Mouse (Mus musculus) forebrain, embryonic 10.5 days (tissue): ENCODE data around the gene Nr1i3. TPM values are rescaled to one million over a fixed set of nuclear protein-coding genes. Genes with fewer than 3 reads are reported as not detected.
"Not testable (repeated sequence)": the region's sequence is repeated elsewhere in the genome, so short reads cannot be mapped to it uniquely, and the experiment has no call there.

Experiments
- DNase-seq: peaks from one replicate; pipeline ENCODE4 v3.0.0-alpha.2; 2017; ENCODE audit warnings: low spot score; ENCODE audit errors: extremely low spot score
- H3K27ac ChIP-seq: fragments of 300-500 bp; sonication (generic); 2 replicates; pipeline ENCODE4 v1.5.1; 2016; ENCODE audit warnings: mild to moderate bottlenecking
- H3K27me3 ChIP-seq: fragments of 300-500 bp; sonication (generic); 2 replicates; pipeline ENCODE4 v1.6.1; 2016; ENCODE audit warnings: mild to moderate bottlenecking; ENCODE audit not compliant: poor library complexity, severe bottlenecking
- H3K36me3 ChIP-seq: fragments of 300-500 bp; sonication (generic); replicated peaks from 2 replicates; pipeline ENCODE4 v1.6.1; 2016; ENCODE audit warnings: mild to moderate bottlenecking, moderate library complexity
- H3K4me1 ChIP-seq: fragments of 300-500 bp; sonication (generic); 2 replicates; pipeline ENCODE4 v1.6.1; 2016
- H3K4me3 ChIP-seq: fragments of 300-500 bp; sonication (generic); 2 replicates; pipeline ENCODE4 v1.5.1; 2016; ENCODE audit warnings: mild to moderate bottlenecking, moderate library complexity
- H3K9me3 ChIP-seq: fragments of 300-500 bp; sonication (generic); 2 replicates; pipeline ENCODE4 v1.6.1; 2016; ENCODE audit warnings: mild to moderate bottlenecking, moderate library complexity
- WGBS: fragments of 180-500 bp; shearing (Covaris S2); methylation state at CpG from one replicate; pipeline ENCODE4 v1.1.7; 2016; 5-methylcytosine and 5-hydroxymethylcytosine counted together
- polyA plus RNA-seq: library from polyadenylated mRNA; unstranded; fragments of >200 nt; fragmentation: Nextera tagmentation; extraction: Ambion mirVana; gene quantifications from 2 replicates; pipeline ENCODE4 v1.2.1, GENCODE M21; 2016

Gene Nr1i3
- polyA plus RNA-seq, 1 experiment from 2014 or later = 0.24 TPM

GRCm38 (mm10) chr1:171239992-171240744, 26.4 kb downstream of the Nr1i3 start:
- Histone ChIP-seq H3K4me3 (no peak overlapping the region), H3K27ac (no peak overlapping the region), H3K36me3 (peaks cover 98% of the 10 kb centered on the region), H3K9me3 (no peaks in the 10 kb centered on the region), H3K27me3 (no peaks in the 10 kb centered on the region), H3K4me1 (peaks cover 4% of the 10 kb centered on the region; the same call in 1 of the 2 replicates)
- 85% methylated on average over 15 of the region's 15 CpGs for WGBS
- no peak for DNase-seq

GRCm38 (mm10) chr1:171240911-171241310, 27.1 kb downstream of the Nr1i3 start:
- Histone ChIP-seq H3K4me1 (peaks cover 11% of the 10 kb centered on the region), H3K36me3 (peaks cover 97% of the 10 kb centered on the region), H3K27me3 (no peaks in the 10 kb centered on the region), H3K27ac (no peak overlapping the region), H3K4me3 (no peak overlapping the region), H3K9me3 (no peaks in the 10 kb centered on the region)
- DNase-seq = no peak
- WGBS = 92% methylated on average over 10 of the region's 10 CpGs

- H3K27ac ChIP-seq, H3K4me3 ChIP-seq, H3K27me3 ChIP-seq, DNase-seq, H3K9me3 ChIP-seq: not testable (repeated sequence)
- Histone ChIP-seq H3K4me1 (peaks cover 17% of the 10 kb centered on the region), H3K36me3 (peaks cover 87% of the 10 kb centered on the region)
- 84% methylated on average over 12 of the region's 12 CpGs for WGBS
Observed at GRCm38 (mm10) chr1:171241952-171242351, 28.2 kb downstream of the Nr1i3 start.

- Histone ChIP-seq H3K36me3 (peaks cover 53% of the 10 kb centered on the region), H3K27me3 (no peaks in the 10 kb centered on the region), H3K4me1 (peaks cover 45% of the 10 kb centered on the region), H3K4me3 (peak overlapping the region; percentile 84; the same call in 1 of the 2 replicates), H3K9me3 (no peaks in the 10 kb centered on the region), H3K27ac (no peak overlapping the region)
- DNase-seq = no peak
- 92% methylated on average over 8 of the region's 8 CpGs for WGBS
Observed at GRCm38 (mm10) chr1:171245353-171245752, 31.6 kb downstream of the Nr1i3 start.

- peaks cover 60% of the 10 kb centered on the region for H3K4me1 ChIP-seq
- peak overlapping the region; percentile 84 for H3K4me3 ChIP-seq
- H3K36me3 ChIP-seq = peaks cover 38% of the 10 kb centered on the region
- DNase-seq = peak; percentile 99
- peaks cover 5% of the 10 kb centered on the region for H3K27me3 ChIP-seq
- H3K9me3 ChIP-seq = no peaks in the 10 kb centered on the region
- H3K27ac ChIP-seq = peak overlapping the region; percentile 95
- under 1% methylated on average over 41 of the region's 41 CpGs for WGBS
Observed at GRCm38 (mm10) chr1:171246709-171247452, 33.1 kb downstream of the Nr1i3 start.

- Histone ChIP-seq H3K27ac (peak overlapping the region; percentile 95), H3K36me3 (peaks cover 32% of the 10 kb centered on the region), H3K27me3 (peaks cover 5% of the 10 kb centered on the region), H3K9me3 (no peaks in the 10 kb centered on the region), H3K4me3 (peak overlapping the region; percentile 84), H3K4me1 (peaks cover 66% of the 10 kb centered on the region)
- 16% methylated on average over 13 of the region's 13 CpGs for WGBS
- no peak for DNase-seq
Observed at GRCm38 (mm10) chr1:171247453-171247841, 33.7 kb downstream of the Nr1i3 start.

- DNase-seq = no peak
- peaks cover 71% of the 10 kb centered on the region for H3K4me1 ChIP-seq
- H3K36me3 ChIP-seq = peaks cover 32% of the 10 kb centered on the region
- 37% methylated on average over 4 of the region's 4 CpGs for WGBS
- H3K27me3 ChIP-seq = peaks cover 10% of the 10 kb centered on the region
- peak overlapping the region; percentile 95 for H3K27ac ChIP-seq
- peak overlapping the region; percentile 84 for H3K4me3 ChIP-seq
- H3K9me3 ChIP-seq = no peaks in the 10 kb centered on the region
Observed at GRCm38 (mm10) chr1:171247916-171248315, 34.1 kb downstream of the Nr1i3 start.

GRCm38 (mm10) chr1:171248386-171249226, 34.8 kb downstream of the Nr1i3 start:
- no peak for DNase-seq
- WGBS = 31% methylated on average over 3 of the region's 3 CpGs
- H3K4me1 ChIP-seq = peaks cover 77% of the 10 kb centered on the region

GRCm38 (mm10) chr1:171249913-171250600, 36.3 kb downstream of the Nr1i3 start, which contains the start of gene Adamts4:
TSS of gene Adamts4 (plus strand) at chr1:171250421.
- peak within 1 kb of the TSS; percentile 95 for H3K27ac ChIP-seq
- peak within 1 kb of the TSS; percentile 53 for H3K4me3 ChIP-seq
- DNase-seq = peak; percentile 54
- H3K4me1 ChIP-seq = peaks cover 77% of the 10 kb centered on the region
- H3K36me3 ChIP-seq = peaks cover 30% of the 10 kb centered on the region
- 12% methylated on average over 5 of the region's 5 CpGs for WGBS
- H3K27me3 ChIP-seq = peaks cover 14% of the 10 kb centered on the region
- no peaks in the 10 kb centered on the region for H3K9me3 ChIP-seq

More at GRCm38 (mm10) chr1:171248386-171249226, 34.8 kb downstream of the Nr1i3 start:
- Histone ChIP-seq H3K27ac (peak overlapping the region; percentile 95), H3K4me3 (peak overlapping the region; percentile 84; the same call in 1 of the 2 replicates), H3K27me3 (peaks cover 14% of the 10 kb centered on the region), H3K36me3 (peaks cover 30% of the 10 kb centered on the region), H3K9me3 (no peaks in the 10 kb centered on the region)

GRCm38 (mm10) chr1:171250680-171251593, 37.2 kb downstream of the Nr1i3 start, which contains the start of gene Ndufs2:
TSS of gene Ndufs2 (minus strand) at chr1:171251388.
- H3K4me1 ChIP-seq = peaks cover 70% of the 10 kb centered on the region

More at GRCm38 (mm10) chr1:171250680-171251593, 37.2 kb downstream of the Nr1i3 start, which contains the start of gene Ndufs2:
- DNase-seq = no peak
- peaks cover 29% of the 10 kb centered on the region for H3K36me3 ChIP-seq
- peaks cover 14% of the 10 kb centered on the region for H3K27me3 ChIP-seq
- H3K9me3 ChIP-seq = no peaks in the 10 kb centered on the region
- H3K4me3 ChIP-seq = peak within 1 kb of the TSS; percentile 53
- H3K27ac ChIP-seq = peak within 1 kb of the TSS; percentile 87
- WGBS = 12% methylated on average over 26 of the region's 26 CpGs
